ENCODE assay signal across 26 mouse cellular contexts in genomic region chrX:9062101-9062500, GRCm38 (mm10). TPM values are rescaled to one million over a fixed set of nuclear protein-coding genes. Genes with fewer than 3 reads are reported as not detected.
A peak's percentile ranks its signal among the peaks of the same experiment; 100 is the strongest.
DNase-seq lines count a peak whose midpoint lies in the region; ATAC-seq and TF ChIP-seq lines count a peak whose summit lies in the region.
"Had no signal": no experiment of that assay in that cellular context is flagged by ENCODE, and none has a peak within 500 bp of the region (broad histone marks: within the 10 kb centered on the region; RNA-seq: fewer than 3 reads in every experiment).

No protein-coding gene starts in this region.

- 84% methylated on average over 4 of the region's 4 CpGs for WGBS in lung, postnatal 0 days
- 85% methylated on average over 4 of the region's 4 CpGs for WGBS in lung, adult 2 months

- H3K27ac ChIP-seq in lung, postnatal 0 days (ENCODE audit: low read length) = no peak overlapping the region
- H3K27ac ChIP-seq: embryonic facial prominence, embryonic 13.5 days; embryonic facial prominence, embryonic 15.5 days; forebrain, embryonic 10.5 days; forebrain, embryonic 12.5 days had no signal

- H3K4me1 ChIP-seq in lung, postnatal 0 days (ENCODE audit: insufficient read depth, low read depth, low read length) = no peaks in the 10 kb centered on the region
- H3K4me1 ChIP-seq in lung, adult 2 months (ENCODE audit: control insufficient read depth, insufficient read depth, low read length) = no peaks in the 10 kb centered on the region
- H3K4me1 ChIP-seq: embryonic facial prominence, embryonic 13.5 days; embryonic facial prominence, embryonic 15.5 days; forebrain, embryonic 10.5 days; forebrain, embryonic 12.5 days had no signal

- H3K9me3 ChIP-seq in lung, postnatal 0 days (ENCODE audit: low read length) = no peaks in the 10 kb centered on the region
- H3K9me3 ChIP-seq: embryonic facial prominence, embryonic 13.5 days; embryonic facial prominence, embryonic 15.5 days had no signal

- peak; percentile 3 for DNase-seq in lung, postnatal 0 days (ENCODE audit: low spot score)
- DNase-seq in lung, adult 2 months = no peak
- peak; percentile 92 for DNase-seq in Muller cell, postnatal 12 days (ENCODE audit: inconsistent ontology term)
- DNase-seq in brain, embryonic 14.5 days (ENCODE audit: low read depth) = peak; percentile 21
- no peak for DNase-seq in kidney, postnatal 4 days
- DNase-seq: adrenal gland, adult 8-10 months; adrenal gland, postnatal 14 days; adrenal gland, postnatal 36 days; cerebellum, adult 11 months; cerebellum, adult 18-20 months; cerebellum, adult 8-10 months; cerebellum, adult 9-11 months; cerebellum, postnatal 14 days; cerebellum, postnatal 36 days; embryo, embryonic 11 days had no signal

- no peak overlapping the region for H3K4me3 ChIP-seq in lung, postnatal 0 days (ENCODE audit: low read depth, low read length)
- H3K4me3 ChIP-seq in lung, adult 2 months (replicated peaks; ENCODE audit: extremely low read depth, low read depth, low read length) = no peak overlapping the region
- H3K4me3 ChIP-seq: embryonic facial prominence, embryonic 13.5 days; embryonic facial prominence, embryonic 15.5 days; erythroblast, embryonic 14.5 days; forebrain, embryonic 10.5 days; forebrain, embryonic 12.5 days had no signal

- H3K9ac ChIP-seq in lung, postnatal 0 days (replicated peaks; ENCODE audit: low read depth) = no peak overlapping the region
- H3K9ac ChIP-seq: embryonic facial prominence, embryonic 13.5 days; embryonic facial prominence, embryonic 15.5 days; forebrain, embryonic 12.5 days had no signal

- TF ChIP-seq EP300 in lung, postnatal 0 days (IDR thresholded peaks at IDR 0.05) = no peak

- H3K27me3 ChIP-seq in lung, postnatal 0 days (replicated peaks; ENCODE audit: insufficient read depth, low read length) = no peaks in the 10 kb centered on the region
- H3K27me3 ChIP-seq: embryonic facial prominence, embryonic 13.5 days; embryonic facial prominence, embryonic 15.5 days; forebrain, embryonic 12.5 days; Patski had no signal

- TF ChIP-seq POLR2A in lung, adult 2 months (IDR thresholded peaks at IDR 0.05; ENCODE audit: borderline replicate concordance, extremely low read depth, low read depth, low read length) = no peak
- no peak for TF ChIP-seq POLR2A in brain, embryonic 14.5 days (IDR thresholded peaks at IDR 0.05; ENCODE audit: borderline replicate concordance, extremely low read depth, insufficient read depth, insufficient read length, poor library complexity, severe bottlenecking)

- TF ChIP-seq CTCF in lung, postnatal 0 days (IDR thresholded peaks at IDR 0.05) = no peak
- TF ChIP-seq CTCF in lung, adult 2 months (IDR thresholded peaks at IDR 0.05; ENCODE audit: insufficient read depth, low read length) = no peak
- no peak for TF ChIP-seq CTCF in brain, embryonic 14.5 days (IDR thresholded peaks at IDR 0.05; ENCODE audit: borderline replicate concordance, extremely low read depth, insufficient read depth, insufficient read length)

- H3K36me3 ChIP-seq in lung, postnatal 0 days (ENCODE audit: insufficient read depth, low read length) = no peaks in the 10 kb centered on the region
- H3K36me3 ChIP-seq: embryonic facial prominence, embryonic 13.5 days; embryonic facial prominence, embryonic 15.5 days; forebrain, embryonic 10.5 days; forebrain, embryonic 12.5 days had no signal

- no peak for ATAC-seq in lung, postnatal 0 days
- ATAC-seq: activated CD4-positive, CD25-positive, alpha-beta regulatory T cell, adult 4 months; forebrain, embryonic 14.5 days; forebrain, embryonic 16.5 days; Patski had no signal

- no peak overlapping the region for H3K4me2 ChIP-seq in lung, postnatal 0 days (replicated peaks; ENCODE audit: low read depth, low read length)
- H3K4me2 ChIP-seq: embryonic facial prominence, embryonic 13.5 days; embryonic facial prominence, embryonic 15.5 days; forebrain, embryonic 12.5 days had no signal

RNA-seq across cellular contexts. Expression of gene Fthl17f, which starts 0.7 kb away (rescaled TPM):
- polyA plus RNA-seq in lung, postnatal 0 days (2015; fragmentation: Nextera tagmentation; extraction: Ambion mirVana) = not detected in 2 replicates
- polyA plus RNA-seq in lung, adult 2 months (2012; rRNA removed) = not detected in 2 replicates
- polyA plus RNA-seq in brain, embryonic 14.5 days (2012; rRNA removed) = not detected in 2 replicates
- polyA plus RNA-seq: activated CD4-positive, CD25-positive, alpha-beta regulatory T cell, adult 4 months; embryonic facial prominence, embryonic 11.5 days; embryonic facial prominence, embryonic 13.5 days; embryonic facial prominence, embryonic 15.5 days; erythroblast, embryonic 14.5 days; forebrain, embryonic 10.5 days; forebrain, embryonic 12.5 days; forebrain, embryonic 14.5 days; forebrain, embryonic 16.5 days; Patski had no signal

RNA-seq across cellular contexts. Expression of gene Fthl17e, which starts 28.8 kb away (rescaled TPM):
- polyA plus RNA-seq in lung, postnatal 0 days (2015; fragmentation: Nextera tagmentation; extraction: Ambion mirVana) = not detected in 2 replicates
- polyA plus RNA-seq in lung, adult 2 months (2012; rRNA removed) = not detected in 2 replicates
- not detected in 2 replicates for polyA plus RNA-seq in brain, embryonic 14.5 days (2012; rRNA removed)
- polyA plus RNA-seq: activated CD4-positive, CD25-positive, alpha-beta regulatory T cell, adult 4 months; C2C12; embryonic facial prominence, embryonic 11.5 days; embryonic facial prominence, embryonic 13.5 days; embryonic facial prominence, embryonic 15.5 days; erythroblast, embryonic 14.5 days; forebrain, embryonic 10.5 days; forebrain, embryonic 12.5 days; forebrain, embryonic 14.5 days; forebrain, embryonic 16.5 days; Patski had no signal

RNA-seq across cellular contexts. Expression of gene 4930402K13Rik, which starts 42.3 kb away (rescaled TPM):
- polyA plus RNA-seq in lung, postnatal 0 days (2015; fragmentation: Nextera tagmentation; extraction: Ambion mirVana) = not detected in 2 replicates
- not detected in 2 replicates for polyA plus RNA-seq in lung, adult 2 months (2012; rRNA removed)
- polyA plus RNA-seq in brain, embryonic 14.5 days (2012; rRNA removed) = not detected in 2 replicates
- polyA plus RNA-seq: activated CD4-positive, CD25-positive, alpha-beta regulatory T cell, adult 4 months; C2C12; embryonic facial prominence, embryonic 11.5 days; embryonic facial prominence, embryonic 13.5 days; embryonic facial prominence, embryonic 15.5 days; erythroblast, embryonic 14.5 days; forebrain, embryonic 10.5 days; forebrain, embryonic 12.5 days; forebrain, embryonic 14.5 days; forebrain, embryonic 16.5 days; Patski had no signal

Comparison
In these comparisons a context has a peak if more than half of its experiments do, and no peak if none do; other contexts are left out.
1. DNase-seq: peak in lung, postnatal 0 days (single experiment), Muller cell, postnatal 12 days (single experiment) and brain, embryonic 14.5 days (single experiment); none in lung, adult 2 months (single experiment) and kidney, postnatal 4 days (0 of 2).